Mouse (Mus musculus): ENCODE measurements around the gene Arhgap27. TPM values are rescaled to one million over a fixed set of nuclear protein-coding genes. Genes with fewer than 3 reads are reported as not detected.

The Arhgap27 gene
- total and polyA plus RNA-seq, 2 experiments from 2014 or later = 5.9 to 12.2 TPM

DNA sequence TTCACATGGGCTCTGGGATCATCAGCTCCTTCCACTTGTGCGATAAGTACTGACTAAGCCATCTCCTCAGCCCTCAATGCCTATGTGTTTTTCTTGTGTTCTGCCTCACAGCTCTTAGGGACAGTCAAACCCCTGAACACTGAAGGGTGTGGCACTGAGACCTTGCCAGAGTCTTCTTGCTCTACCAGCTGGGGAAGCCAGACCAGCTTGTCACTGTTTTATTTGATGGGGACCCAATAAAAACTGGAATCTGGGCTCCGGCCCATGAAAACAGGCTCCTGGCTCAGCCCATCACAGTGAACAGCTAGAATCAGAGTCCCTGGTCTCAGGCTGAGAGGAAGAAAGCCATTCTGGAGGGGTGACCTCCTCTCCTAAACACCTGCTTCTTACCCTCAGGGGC lies 26.3 kb downstream of the Arhgap27 start:
- TF ChIP-seq CTCF (IDR thresholded peaks at IDR 0.05; ENCODE audit: low read depth) = no peak

DNA sequence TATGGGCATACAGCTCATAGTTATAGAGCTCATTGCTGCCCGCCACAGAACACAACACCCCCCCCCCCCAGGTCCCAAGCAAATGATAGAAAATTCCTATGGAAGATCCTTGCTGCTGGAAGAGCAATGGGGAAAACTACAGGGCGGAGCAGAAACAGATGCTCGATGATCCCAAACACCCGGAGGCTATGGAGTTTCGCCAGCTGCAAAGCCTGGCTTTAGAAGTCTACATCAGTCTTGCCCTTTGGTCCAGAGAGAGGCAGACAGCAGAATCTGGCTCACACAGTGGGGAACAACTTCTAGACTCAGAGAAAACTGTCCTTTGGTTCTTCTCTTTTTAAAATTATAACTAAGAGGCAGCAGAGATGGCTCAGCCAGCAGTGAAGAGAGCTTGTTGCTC lies 27.9 kb downstream of the Arhgap27 start:
- Histone ChIP-seq H3K9me3 (ENCODE audit: low read length) (no peaks in the 10 kb centered on the region), H3K4me2 (ENCODE audit: low read depth, low read length) (no peak overlapping the region), H3K4me1 (ENCODE audit: insufficient read depth, low read length) (0 out of 2 replicates have a peak, but pooled peaks cover 5% of the 10 kb centered on the region), H3K27ac (no peak overlapping the region), H3K4me3 (ENCODE audit: low read length) (no peak overlapping the region), H3K27me3 (ENCODE audit: insufficient read depth, low read length) (no peaks in the 10 kb centered on the region), H3K9ac (replicated peaks; ENCODE audit: low read length) (no peak overlapping the region), H3K36me3 (ENCODE audit: insufficient read depth, low read length) (no peaks in the 10 kb centered on the region)
- no peak for ATAC-seq
- no peak for TF ChIP-seq CTCF (IDR thresholded peaks at IDR 0.05; ENCODE audit: low read depth)
- no peak for DNase-seq (ENCODE audit: low spot score)
- WGBS = 92% methylated on average over 5 of the region's 5 CpGs

More for the DNA sequence above, 26.3 kb downstream of the Arhgap27 start:
- no peaks in the 10 kb centered on the region for H3K27me3 ChIP-seq (ENCODE audit: insufficient read depth, low read length)
- no peak for ATAC-seq
- no peaks in the 10 kb centered on the region for H3K36me3 ChIP-seq (ENCODE audit: insufficient read depth, low read length)
- H3K27ac ChIP-seq = no peak overlapping the region
- 85% methylated on average over 2 of the region's 2 CpGs for WGBS
- no peak overlapping the region for H3K4me2 ChIP-seq (ENCODE audit: low read depth, low read length)
- H3K4me1 ChIP-seq (ENCODE audit: insufficient read depth, low read length) = 0 out of 2 replicates have a peak, but pooled peaks cover 5% of the 10 kb centered on the region
- no peaks in the 10 kb centered on the region for H3K9me3 ChIP-seq (ENCODE audit: low read length)
- H3K4me3 ChIP-seq (ENCODE audit: low read length) = no peak overlapping the region
- no peak for DNase-seq (ENCODE audit: low spot score)
- H3K9ac ChIP-seq (replicated peaks; ENCODE audit: low read length) = no peak overlapping the region

DNA sequence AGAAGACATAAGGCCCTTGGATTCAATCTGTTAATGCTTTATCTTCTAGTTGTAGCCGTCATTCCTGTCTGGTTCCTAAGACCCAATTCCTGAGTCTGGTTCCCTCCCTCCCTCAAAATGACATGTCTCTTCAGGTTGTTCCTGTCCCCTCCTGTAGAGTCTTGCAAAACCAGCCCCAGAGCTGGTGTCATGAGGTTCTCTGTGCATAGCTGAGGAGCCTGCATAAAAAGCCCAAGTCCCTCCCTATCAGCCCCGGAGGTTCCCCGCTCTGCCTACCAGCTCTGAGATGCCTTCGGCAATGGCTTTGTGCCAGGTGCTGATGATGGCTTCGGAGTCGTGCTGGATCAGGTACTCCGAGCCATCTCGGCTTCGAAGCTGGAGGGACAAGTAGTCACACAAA lies 28.6 kb downstream of the Arhgap27 start:
- Histone ChIP-seq H3K4me2 (ENCODE audit: low read depth, low read length) (no peak overlapping the region), H3K9me3 (ENCODE audit: low read length) (no peaks in the 10 kb centered on the region), H3K27ac (no peak overlapping the region), H3K27me3 (ENCODE audit: insufficient read depth, low read length) (no peaks in the 10 kb centered on the region), H3K4me1 (ENCODE audit: insufficient read depth, low read length) (0 out of 2 replicates have a peak, but pooled peaks cover 5% of the 10 kb centered on the region), H3K4me3 (ENCODE audit: low read length) (no peak overlapping the region), H3K36me3 (ENCODE audit: insufficient read depth, low read length) (no peaks in the 10 kb centered on the region), H3K9ac (replicated peaks; ENCODE audit: low read length) (no peak overlapping the region)
- DNase-seq (ENCODE audit: low spot score) (no peak), ATAC-seq (no peak)
- 73% methylated on average over 9 of the region's 9 CpGs for WGBS
- TF ChIP-seq CTCF (IDR thresholded peaks at IDR 0.05; ENCODE audit: low read depth) = no peak

DNA sequence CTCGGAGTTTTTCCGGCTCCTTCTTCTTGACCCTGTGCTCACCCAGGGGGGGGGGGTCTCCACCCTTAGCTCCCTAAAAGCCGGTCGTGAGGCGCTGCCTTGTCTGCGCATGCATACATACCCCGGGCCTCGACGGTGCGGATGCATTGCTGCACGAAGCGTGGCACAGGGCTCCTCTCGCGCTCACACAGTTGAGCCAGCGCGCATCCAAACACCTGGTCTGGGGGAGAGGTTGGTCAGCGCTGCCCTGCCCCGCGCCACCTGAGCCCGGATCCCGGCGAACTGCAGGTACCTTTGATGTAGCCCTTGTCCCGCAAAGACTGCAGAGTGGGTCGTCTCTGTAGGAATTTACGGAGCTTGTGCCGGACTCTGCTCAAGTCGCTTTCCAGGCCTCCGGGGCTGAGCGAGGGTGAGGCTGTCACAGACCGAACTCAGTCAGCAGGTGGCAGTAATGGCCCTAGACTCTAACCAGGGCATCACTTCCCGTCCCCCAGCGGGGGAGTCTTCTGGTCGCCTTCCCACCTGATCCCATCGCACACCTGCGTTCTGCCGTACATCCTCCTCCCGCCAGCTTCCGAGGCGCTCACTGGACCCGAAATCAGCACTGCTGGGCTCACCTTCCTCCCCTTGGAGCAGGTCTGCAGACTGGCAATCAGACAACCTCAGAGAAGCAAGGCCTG lies 29.6 kb downstream of the Arhgap27 start:
- H3K27ac ChIP-seq = no peak overlapping the region; the same call in 1 of the 2 replicates
- no peaks in the 10 kb centered on the region for H3K36me3 ChIP-seq (ENCODE audit: insufficient read depth, low read length)
- H3K9me3 ChIP-seq (ENCODE audit: low read length) = no peaks in the 10 kb centered on the region
- peak overlapping the region; percentile 18 for H3K9ac ChIP-seq (replicated peaks; ENCODE audit: low read length)
- H3K4me3 ChIP-seq (ENCODE audit: low read length) = peak overlapping the region; percentile 21
- H3K4me1 ChIP-seq (ENCODE audit: insufficient read depth, low read length) = 0 out of 2 replicates have a peak, but pooled peaks cover 5% of the 10 kb centered on the region
- ATAC-seq = peak; percentile 60
- WGBS = 15% methylated on average over 40 of the region's 40 CpGs
- peak overlapping the region; percentile 50 for H3K4me2 ChIP-seq (ENCODE audit: low read depth, low read length)
- TF ChIP-seq CTCF (IDR thresholded peaks at IDR 0.05; ENCODE audit: low read depth) = peak; percentile 70
- peak; percentile 83 for DNase-seq (ENCODE audit: low spot score)
- H3K27me3 ChIP-seq (ENCODE audit: insufficient read depth, low read length) = no peaks in the 10 kb centered on the region

DNA sequence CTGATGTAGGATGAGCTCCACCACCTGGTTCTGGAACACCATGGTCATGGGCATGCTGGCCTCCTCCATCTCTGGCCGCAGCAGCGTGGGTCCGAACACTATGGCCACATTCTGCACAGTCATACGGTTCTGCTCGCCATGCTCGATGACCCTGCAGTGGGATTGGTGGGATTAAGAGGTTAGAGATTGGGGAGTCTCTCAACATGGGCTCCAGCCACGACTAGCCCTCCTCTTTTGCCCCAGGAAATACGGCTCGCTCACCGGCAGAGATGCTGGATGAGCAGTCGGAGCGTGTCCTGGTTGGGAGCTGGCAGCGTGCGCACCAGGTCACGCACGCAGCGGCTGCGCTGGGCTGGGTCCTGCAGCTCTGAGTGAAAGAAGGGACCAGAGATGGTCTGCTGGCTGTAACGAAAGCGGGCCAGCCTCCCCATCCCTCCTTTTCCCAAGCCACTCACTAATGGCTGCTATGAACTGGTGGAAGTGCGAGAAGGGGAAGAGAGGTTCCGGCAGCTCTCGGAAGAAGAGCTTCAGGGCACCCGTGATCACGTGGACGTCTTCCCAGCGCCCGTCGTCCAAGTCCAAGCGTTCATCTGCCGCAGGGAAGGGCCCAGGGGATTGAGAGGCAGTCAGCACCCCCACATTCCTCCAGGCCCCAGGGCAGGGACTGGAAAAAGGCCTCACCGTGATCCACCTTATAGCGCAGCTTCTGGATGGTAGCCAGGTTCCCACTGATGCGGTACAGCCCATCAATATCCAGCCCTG lies 30.4 kb downstream of the Arhgap27 start:
- ATAC-seq (peak; percentile 39), DNase-seq (ENCODE audit: low spot score) (peak; percentile 45)
- WGBS = 24% methylated on average over 34 of the region's 34 CpGs
- TF ChIP-seq CTCF (IDR thresholded peaks at IDR 0.05; ENCODE audit: low read depth) = no peak
- H3K9me3 ChIP-seq (ENCODE audit: low read length) = no peaks in the 10 kb centered on the region
- 0 out of 2 replicates have a peak, but pooled peaks cover 5% of the 10 kb centered on the region for H3K4me1 ChIP-seq (ENCODE audit: insufficient read depth, low read length)
- H3K4me2 ChIP-seq (ENCODE audit: low read depth, low read length) = peak overlapping the region; percentile 50
- peak overlapping the region; percentile 18; the same call in 1 of the 2 replicates for H3K9ac ChIP-seq (replicated peaks; ENCODE audit: low read length)
- H3K36me3 ChIP-seq (ENCODE audit: insufficient read depth, low read length) = no peaks in the 10 kb centered on the region
- peak overlapping the region; percentile 21 for H3K4me3 ChIP-seq (ENCODE audit: low read length)
- peak overlapping the region; percentile 22; the same call in 1 of the 2 replicates for H3K27ac ChIP-seq
- H3K27me3 ChIP-seq (ENCODE audit: insufficient read depth, low read length) = no peaks in the 10 kb centered on the region

DNA sequence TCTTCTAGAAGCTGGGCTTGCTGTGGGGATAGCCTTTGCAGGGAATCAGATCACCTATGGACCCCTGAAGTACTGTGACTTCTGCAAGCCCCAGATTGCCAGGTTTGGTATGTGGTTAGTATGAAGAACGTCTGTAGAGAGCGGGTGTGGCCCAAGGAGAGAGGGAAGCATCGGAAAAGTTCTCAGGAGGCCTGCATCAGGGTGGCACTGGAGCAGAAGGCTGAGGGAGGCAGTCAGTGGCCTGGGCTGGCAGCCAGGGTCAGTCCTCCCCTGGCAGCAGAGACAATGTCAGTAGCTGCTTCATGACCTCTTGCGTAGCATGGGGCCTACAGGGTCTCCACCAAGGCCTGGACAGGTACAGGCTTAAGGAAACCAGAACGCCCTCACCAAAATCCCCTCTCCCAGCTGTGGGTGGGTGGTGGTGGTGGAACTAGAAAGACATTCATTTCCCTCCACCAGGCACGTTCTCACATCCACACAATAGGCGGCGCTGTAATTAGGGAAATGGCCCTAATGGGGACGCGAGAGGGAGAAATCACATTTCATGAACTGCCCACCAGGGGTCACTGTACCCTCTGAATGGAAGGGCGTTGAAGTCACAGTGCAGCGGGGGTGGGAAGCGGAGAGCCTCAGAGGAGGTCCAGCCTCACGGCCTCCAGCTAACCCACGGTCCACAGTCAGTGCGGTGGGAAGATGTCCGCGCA lies 31.2 kb downstream of the Arhgap27 start:
- H3K9ac ChIP-seq (replicated peaks; ENCODE audit: low read length) = 0 out of 2 replicates have a peak overlapping the region, but pooled peaks have one; percentile 18
- H3K27me3 ChIP-seq (ENCODE audit: insufficient read depth, low read length) = no peaks in the 10 kb centered on the region
- peak; percentile 97 for TF ChIP-seq CTCF (IDR thresholded peaks at IDR 0.05; ENCODE audit: low read depth)
- peak overlapping the region; percentile 50 for H3K4me2 ChIP-seq (ENCODE audit: low read depth, low read length)
- H3K27ac ChIP-seq = peak overlapping the region; percentile 22; the same call in 1 of the 2 replicates
- no peaks in the 10 kb centered on the region for H3K36me3 ChIP-seq (ENCODE audit: insufficient read depth, low read length)
- 25% methylated on average over 18 of the region's 18 CpGs for WGBS
- H3K4me3 ChIP-seq (ENCODE audit: low read length) = peak overlapping the region; percentile 21
- H3K9me3 ChIP-seq (ENCODE audit: low read length) = no peaks in the 10 kb centered on the region
- DNase-seq (ENCODE audit: low spot score) = peak; percentile 94
- 0 out of 2 replicates have a peak, but pooled peaks cover 5% of the 10 kb centered on the region for H3K4me1 ChIP-seq (ENCODE audit: insufficient read depth, low read length)
- ATAC-seq = peak; percentile 75

Measured in hindbrain, postnatal 0 days (tissue).